Mouse (Mus musculus) embryonic facial prominence, embryonic 10.5 days (tissue): Measurements from ENCODE around the gene Msh2. TPM values are rescaled to one million over a fixed set of nuclear protein-coding genes. Genes with fewer than 3 reads are reported as not detected.
"Not testable (repeated sequence)": the region's sequence is repeated elsewhere in the genome, so short reads cannot be mapped to it uniquely, and the experiment has no call there.

Experiments
- DNase-seq: peaks from one replicate; pipeline ENCODE4 v3.0.0-alpha.2; 2017; ENCODE audit warnings: low spot score
- H3K27ac ChIP-seq: fragments of 300-500 bp; sonication (generic); replicated peaks from 2 replicates; pipeline ENCODE4 v1.5.1; 2016; ENCODE audit warnings: mild to moderate bottlenecking
- H3K27me3 ChIP-seq: fragments of 300-500 bp; sonication (generic); replicated peaks from 2 replicates; pipeline ENCODE4 v1.6.1; 2016; ENCODE audit warnings: low read depth, mild to moderate bottlenecking; ENCODE audit not compliant: poor library complexity, severe bottlenecking
- H3K36me3 ChIP-seq: fragments of 300-500 bp; sonication (generic); replicated peaks from 2 replicates; pipeline ENCODE4 v1.6.1; 2016; ENCODE audit warnings: mild to moderate bottlenecking, moderate library complexity
- H3K4me1 ChIP-seq: fragments of 300-500 bp; sonication (generic); 2 replicates; pipeline ENCODE4 v1.6.1; 2016
- H3K4me3 ChIP-seq: fragments of 300-500 bp; sonication (generic); 2 replicates; pipeline ENCODE4 v1.5.1; 2016; ENCODE audit warnings: mild to moderate bottlenecking, moderate library complexity
- H3K9me3 ChIP-seq: fragments of 300-500 bp; sonication (generic); 2 replicates; pipeline ENCODE4 v1.6.1; 2016; ENCODE audit warnings: mild to moderate bottlenecking
- WGBS: fragments of 180-500 bp; shearing (Covaris S2); methylation state at CpG from one replicate; pipeline ENCODE4 v1.1.7; 2016; 5-methylcytosine and 5-hydroxymethylcytosine counted together
- polyA plus RNA-seq: library from polyadenylated mRNA; unstranded; fragments of >200 nt; fragmentation: Nextera tagmentation; extraction: Ambion mirVana; gene quantifications from 2 replicates; pipeline ENCODE4 v1.2.1, GENCODE M21; 2016

Msh2 gene
- polyA plus RNA-seq: 124 and 131 TPM in 2 replicates

DNA sequence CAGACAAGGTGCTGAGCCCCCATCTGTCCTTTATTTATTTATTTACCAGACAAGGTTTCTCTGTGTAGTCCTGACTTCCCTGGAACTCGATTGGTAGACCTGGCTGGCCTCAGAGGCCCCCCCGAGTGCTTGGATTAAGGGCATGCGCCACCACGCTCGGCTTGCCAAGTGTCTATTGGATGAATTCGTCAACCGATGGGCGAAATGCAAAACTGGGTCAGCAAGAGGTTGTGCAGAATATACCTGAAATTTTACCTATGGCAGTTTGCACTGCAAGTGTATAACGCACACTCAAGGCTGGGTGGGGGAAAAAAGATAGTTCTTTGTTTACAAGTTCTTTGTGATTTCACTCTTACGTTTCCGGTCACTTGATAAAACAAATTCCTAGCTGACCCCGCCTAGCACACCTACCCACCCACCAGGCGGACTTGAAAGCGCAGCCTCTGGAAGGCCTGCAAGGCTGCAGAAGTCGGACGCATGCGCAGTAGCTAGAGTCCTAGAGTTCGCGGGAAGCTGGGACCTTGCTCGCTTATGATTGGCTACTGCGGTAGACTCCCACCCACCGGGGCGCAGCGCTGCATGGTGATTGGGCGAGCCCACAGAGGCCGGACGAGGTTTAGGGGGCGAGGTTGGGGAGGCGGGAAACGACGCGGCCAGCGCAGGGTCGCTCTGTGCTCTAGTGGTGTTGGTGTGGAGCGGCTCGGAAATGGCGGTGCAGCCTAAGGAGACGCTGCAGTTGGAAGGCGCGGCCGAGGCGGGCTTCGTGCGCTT, at the start of gene Msh2:
Gene Msh2, plus strand, starts transcription at position 441 of the 771 bp plus-strand sequence.
- under 1% methylated on average over 44 of the region's 44 CpGs for WGBS
- Histone ChIP-seq H3K36me3 (peaks cover 30% of the 10 kb centered on the region), H3K27me3 (no peaks in the 10 kb centered on the region), H3K4me1 (peaks cover 37% of the 10 kb centered on the region), H3K9me3 (no peaks in the 10 kb centered on the region), H3K4me3 (peak within 1 kb of the TSS; percentile 94), H3K27ac (peak within 1 kb of the TSS; percentile 93)
- DNase-seq: peak; percentile 99

DNA sequence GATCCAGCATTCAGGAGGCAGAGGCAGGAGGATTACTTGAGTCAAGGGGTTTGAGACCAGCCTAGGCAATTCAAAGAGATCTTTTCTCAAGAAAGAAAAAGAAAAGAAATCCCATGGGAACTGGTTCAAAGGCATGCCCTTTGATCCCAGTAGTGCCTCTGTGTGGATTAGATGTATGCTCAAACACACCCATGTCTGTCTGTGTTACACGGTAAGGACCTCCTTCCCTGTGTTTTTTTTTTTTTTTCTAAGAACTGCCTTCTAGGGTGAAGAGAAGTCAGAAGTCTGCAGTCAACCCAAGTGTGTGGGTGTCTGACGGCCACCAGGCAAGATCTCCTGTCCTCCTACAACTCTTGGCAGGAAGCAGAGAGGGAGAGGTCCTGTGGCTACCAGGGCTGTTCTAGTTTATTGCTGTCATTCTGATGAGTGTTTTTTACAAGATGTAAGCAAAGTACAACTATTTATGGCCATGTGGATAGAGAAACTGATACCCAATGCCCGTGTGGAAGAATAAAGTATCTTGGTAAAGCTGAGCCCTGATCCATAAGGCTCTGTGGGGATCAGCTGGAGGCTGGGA, 46.5 kb upstream of the Msh2 start:
- no peaks in the 10 kb centered on the region for H3K9me3 ChIP-seq
- H3K27ac ChIP-seq: no peak overlapping the region
- no peaks in the 10 kb centered on the region for H3K4me1 ChIP-seq
- no peak for DNase-seq
- no peak overlapping the region for H3K4me3 ChIP-seq
- no peaks in the 10 kb centered on the region for H3K36me3 ChIP-seq
- H3K27me3 ChIP-seq: no peaks in the 10 kb centered on the region
- 73% methylated on average over 3 of the region's 3 CpGs for WGBS

DNA sequence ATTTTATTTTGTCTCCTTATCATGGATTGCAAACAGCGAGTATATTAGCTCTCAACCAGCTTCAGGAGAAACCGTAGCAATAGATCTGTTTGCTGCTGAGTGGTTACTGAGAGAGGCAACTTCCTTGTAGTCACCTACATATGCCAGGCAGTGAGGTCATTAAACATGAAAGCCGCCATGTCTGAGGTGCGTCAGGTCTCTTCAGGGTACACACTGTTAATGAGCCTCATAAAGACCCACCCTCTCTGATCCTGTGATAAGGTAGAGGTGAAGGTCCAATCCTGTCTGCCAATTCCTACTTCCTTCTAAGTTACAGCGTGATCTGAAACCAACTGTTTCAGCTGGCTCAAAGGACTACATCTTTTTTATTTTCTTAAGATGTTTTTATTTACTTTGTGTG, 44.0 kb upstream of the Msh2 start:
- Histone ChIP-seq H3K36me3 (no peaks in the 10 kb centered on the region), H3K4me1 (no peaks in the 10 kb centered on the region), H3K27me3 (peaks cover 12% of the 10 kb centered on the region), H3K9me3 (no peaks in the 10 kb centered on the region), H3K4me3 (no peak overlapping the region), H3K27ac (no peak overlapping the region)
- 94% methylated on average over 5 of the region's 5 CpGs for WGBS
- no peak for DNase-seq

GRCm38 (mm10) chr17:87628706-87629105, 43.4 kb upstream of the Msh2 start:
- H3K27ac ChIP-seq: no peak overlapping the region
- H3K27me3 ChIP-seq: peaks cover 13% of the 10 kb centered on the region
- 59% methylated on average over 7 of the region's 7 CpGs for WGBS
- H3K36me3 ChIP-seq: no peaks in the 10 kb centered on the region
- H3K4me3 ChIP-seq: no peak overlapping the region
- no peaks in the 10 kb centered on the region for H3K9me3 ChIP-seq
- no peak for DNase-seq
- no peaks in the 10 kb centered on the region for H3K4me1 ChIP-seq

DNA sequence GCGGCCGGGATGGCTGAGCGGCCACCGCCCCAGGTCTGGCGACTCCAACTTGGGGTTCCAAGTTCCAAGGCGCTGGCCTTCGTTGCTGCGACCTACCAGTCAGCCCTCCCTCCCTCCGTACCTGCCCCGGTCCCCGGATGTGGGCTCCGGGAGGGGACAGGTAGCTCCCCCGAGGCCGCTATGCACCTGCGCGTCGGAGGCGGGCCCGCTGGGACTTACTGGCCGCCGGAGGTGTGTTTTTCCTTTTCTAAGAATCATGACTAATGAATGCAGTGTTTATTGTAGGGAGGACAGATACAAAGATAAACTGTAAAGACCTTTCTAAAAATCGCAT, 35.1 kb upstream of the Msh2 start:
- DNase-seq: peak; percentile 62
- peak overlapping the region; percentile 71 for H3K4me3 ChIP-seq
- peak overlapping the region; percentile 83 for H3K27ac ChIP-seq
- peaks cover 70% of the 10 kb centered on the region for H3K27me3 ChIP-seq
- H3K4me1 ChIP-seq: peaks cover 13% of the 10 kb centered on the region
- under 1% methylated on average over 22 of the region's 22 CpGs for WGBS
- H3K9me3 ChIP-seq: 0 out of 2 replicates have a peak, but pooled peaks cover 3% of the 10 kb centered on the region
- peaks cover 10% of the 10 kb centered on the region for H3K36me3 ChIP-seq

GRCm38 (mm10) chr17:87639242-87639641, 32.9 kb upstream of the Msh2 start:
- 79% methylated on average over 5 of the region's 5 CpGs for WGBS
- H3K9me3 ChIP-seq: 0 out of 2 replicates have a peak, but pooled peaks cover 3% of the 10 kb centered on the region
- peaks cover 13% of the 10 kb centered on the region for H3K4me1 ChIP-seq
- DNase-seq: no peak
- H3K27me3 ChIP-seq: peaks cover 56% of the 10 kb centered on the region
- H3K4me3 ChIP-seq: no peak overlapping the region
- H3K36me3 ChIP-seq: peaks cover 16% of the 10 kb centered on the region
- H3K27ac ChIP-seq: no peak overlapping the region

- Histone ChIP-seq H3K27me3 (peaks cover 46% of the 10 kb centered on the region), H3K27ac (no peak overlapping the region), H3K4me3 (no peak overlapping the region), H3K4me1 (peaks cover 13% of the 10 kb centered on the region), H3K9me3 (0 out of 2 replicates have a peak, but pooled peaks cover 3% of the 10 kb centered on the region), H3K36me3 (peaks cover 18% of the 10 kb centered on the region)
- DNase-seq: no peak
- WGBS: 94% methylated on average over 27 of the region's 27 CpGs
Observed at GRCm38 (mm10) chr17:87640272-87640671, 31.9 kb upstream of the Msh2 start.

DNA sequence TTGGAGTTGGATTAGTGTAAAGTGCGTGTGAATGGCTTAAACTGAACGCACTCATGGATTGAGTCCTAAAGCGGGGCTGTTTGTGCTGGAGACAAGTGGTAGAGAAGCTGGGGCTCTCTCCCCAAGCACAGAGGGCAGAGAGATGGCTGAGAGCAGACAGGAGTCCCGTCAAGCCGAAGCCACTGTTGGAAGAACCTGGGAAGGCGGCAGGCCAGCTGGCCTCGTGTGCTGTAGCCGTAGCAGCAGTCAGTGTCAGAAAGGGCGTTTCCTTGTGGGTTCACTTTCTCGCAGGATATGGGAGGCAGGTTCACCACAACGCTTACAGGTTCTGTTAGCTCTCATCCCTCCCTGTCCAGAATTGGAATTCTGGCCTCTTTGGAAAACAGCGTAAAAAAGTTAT, 31.1 kb upstream of the Msh2 start:
- H3K9me3 ChIP-seq: 0 out of 2 replicates have a peak, but pooled peaks cover 3% of the 10 kb centered on the region
- H3K27me3 ChIP-seq: peaks cover 39% of the 10 kb centered on the region
- H3K4me1 ChIP-seq: peaks cover 8% of the 10 kb centered on the region
- no peak overlapping the region for H3K27ac ChIP-seq
- peaks cover 18% of the 10 kb centered on the region for H3K36me3 ChIP-seq
- no peak for DNase-seq
- no peak overlapping the region for H3K4me3 ChIP-seq
- WGBS: 88% methylated on average over 12 of the region's 12 CpGs

DNA sequence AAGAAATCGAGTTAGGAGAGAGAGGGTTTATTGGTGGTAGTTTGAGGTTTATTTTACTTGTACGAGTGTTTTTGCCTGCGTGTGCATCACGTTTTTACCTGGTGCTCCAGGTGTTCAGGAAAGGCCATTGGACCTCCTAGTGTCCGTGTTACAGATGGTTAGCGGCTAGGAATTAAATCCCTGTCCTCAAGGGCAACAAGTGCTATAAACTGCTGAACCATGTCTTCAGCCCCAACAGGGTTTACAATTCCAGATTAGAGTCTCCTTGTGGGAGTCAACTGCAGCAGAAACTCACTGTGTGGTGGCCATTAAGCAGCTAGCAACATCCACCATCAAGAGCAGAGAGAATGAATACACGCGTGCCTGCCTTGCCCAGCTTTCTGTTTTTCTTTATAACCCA, 29.4 kb upstream of the Msh2 start:
- no peak for DNase-seq
- Histone ChIP-seq H3K4me1 (no peaks in the 10 kb centered on the region), H3K4me3 (no peak overlapping the region), H3K36me3 (peaks cover 18% of the 10 kb centered on the region), H3K27me3 (peaks cover 21% of the 10 kb centered on the region), H3K9me3 (0 out of 2 replicates have a peak, but pooled peaks cover 3% of the 10 kb centered on the region), H3K27ac (no peak overlapping the region)
- WGBS: 89% methylated on average over 8 of the region's 8 CpGs

- H3K4me1 ChIP-seq, H3K4me3 ChIP-seq, H3K27ac ChIP-seq, DNase-seq, H3K27me3 ChIP-seq, H3K9me3 ChIP-seq, H3K36me3 ChIP-seq: not testable (repeated sequence)
- 94% methylated on average over 5 of the region's 5 CpGs for WGBS
Observed at GRCm38 (mm10) chr17:87655616-87656015, 16.5 kb upstream of the Msh2 start.

DNA sequence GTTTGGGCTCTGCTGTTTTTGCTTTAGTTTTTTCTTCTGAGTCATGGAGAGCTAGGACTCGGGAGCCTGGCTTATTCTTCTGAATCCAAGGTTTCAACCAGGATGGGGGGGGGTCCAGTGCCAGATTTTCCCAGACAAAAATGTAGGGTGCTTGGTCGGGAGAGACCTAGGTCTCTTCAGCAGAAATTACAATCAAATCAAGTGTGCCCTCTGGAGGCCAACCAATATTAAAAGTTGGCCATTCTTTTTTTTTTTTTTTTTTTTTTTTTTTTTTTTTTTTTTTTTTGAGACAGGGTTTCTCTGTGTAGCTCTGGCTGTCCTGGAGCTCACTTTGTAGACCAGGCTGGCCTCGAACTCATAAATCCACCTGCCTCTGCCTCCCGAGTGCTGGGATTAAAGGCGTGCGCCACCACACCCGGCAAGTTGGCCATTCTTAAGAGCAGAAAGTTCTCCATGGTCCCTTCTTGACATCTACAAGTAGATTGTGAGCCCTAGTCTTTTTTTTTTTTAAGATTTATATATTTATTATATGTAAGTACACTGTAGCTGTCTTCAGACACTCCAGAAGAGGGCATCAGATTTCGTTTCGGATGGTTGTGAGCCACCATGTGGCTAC, 10.1 kb upstream of the Msh2 start:
- H3K4me3 ChIP-seq, H3K9me3 ChIP-seq, H3K36me3 ChIP-seq, H3K27me3 ChIP-seq, H3K4me1 ChIP-seq, H3K27ac ChIP-seq, DNase-seq: not testable (repeated sequence)
- 87% methylated on average over 9 of the region's 9 CpGs for WGBS

DNA sequence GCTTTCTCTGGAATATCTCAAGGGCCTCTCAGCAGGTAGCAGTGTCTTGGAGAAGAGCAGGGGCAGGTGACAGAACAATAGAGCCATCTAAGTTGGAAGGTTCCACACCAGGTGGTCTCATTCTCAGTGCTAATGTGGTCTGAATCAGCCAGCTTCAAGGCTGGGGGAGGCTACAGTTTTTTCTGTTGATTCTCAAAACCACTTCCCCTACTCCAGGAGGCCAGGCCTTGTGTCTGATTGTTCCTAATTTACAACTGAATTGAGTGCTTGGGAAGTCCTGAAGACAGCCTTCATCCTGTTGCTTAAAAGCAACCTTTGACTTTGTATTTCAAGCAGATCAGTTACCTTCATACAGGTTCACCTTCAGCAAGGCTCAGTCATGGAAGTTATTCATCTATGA, 7.9 kb upstream of the Msh2 start:
- no peak overlapping the region for H3K27ac ChIP-seq
- no peak overlapping the region for H3K4me3 ChIP-seq
- H3K4me1 ChIP-seq: peaks cover under 1% of the 10 kb centered on the region; the same call in 1 of the 2 replicates
- DNase-seq: no peak
- no peaks in the 10 kb centered on the region for H3K9me3 ChIP-seq
- no peaks in the 10 kb centered on the region for H3K27me3 ChIP-seq
- no peaks in the 10 kb centered on the region for H3K36me3 ChIP-seq
